Mouse (Mus musculus) heart, postnatal 0 days (tissue): ENCODE measurements at regions not wholly inside any gene's neighbourhood (a gene's known extent, or its start where the extent isn't known, plus 50 kb on each side); places are given as distances from the start of the nearest gene placed in this dataset.

Experiments
- ATAC-seq: fragments of 200-750 bp; cut with Nextera tagmentation; 2 replicates; pipeline ENCODE4 v1.8.0; 2017; ENCODE audit warnings: low read depth, moderate number of reproducible peaks, moderate library complexity; ENCODE audit not compliant: insufficient read depth
- DNase-seq: peaks from one replicate; pipeline ENCODE4 v3.0.0-alpha.2; 2016; ENCODE audit warnings: low spot score
- H3K27ac ChIP-seq: fragments of 300-500 bp; sonication (generic); 2 replicates; pipeline ENCODE4 v1.5.1; 2014; ENCODE audit warnings: low read depth, mild to moderate bottlenecking
- H3K27me3 ChIP-seq: fragments of 300-500 bp; sonication (generic); 2 replicates; pipeline ENCODE4 v1.6.1; 2014; ENCODE audit warnings: low read length, mixed read lengths; ENCODE audit not compliant: control insufficient read depth, insufficient read depth
- H3K36me3 ChIP-seq: fragments of 300-500 bp; sonication (generic); replicated peaks from 2 replicates; pipeline ENCODE4 v1.6.1; 2014; ENCODE audit warnings: low read length, mixed read lengths; ENCODE audit not compliant: control insufficient read depth, insufficient read depth
- H3K4me1 ChIP-seq: fragments of 300-500 bp; sonication (generic); 2 replicates; pipeline ENCODE4 v1.6.1; 2014; ENCODE audit warnings: antibody characterized with exemption; ENCODE audit not compliant: control insufficient read depth, insufficient read depth
- H3K4me2 ChIP-seq: fragments of 300-500 bp; sonication (generic); 2 replicates; pipeline ENCODE4 v1.6.1; 2014; ENCODE audit warnings: low read depth, mild to moderate bottlenecking, low read length, moderate library complexity
- H3K4me3 ChIP-seq: fragments of 300-500 bp; sonication (generic); 2 replicates; pipeline ENCODE4 v1.5.1; 2014; ENCODE audit warnings: low read depth, low read length
- H3K9ac ChIP-seq: fragments of 300-500 bp; sonication (generic); replicated peaks from 2 replicates; pipeline ENCODE4 v1.6.1; 2014; ENCODE audit warnings: low read depth, low read length, mixed read lengths
- H3K9me3 ChIP-seq: fragments of 300-500 bp; sonication (generic); replicated peaks from 2 replicates; pipeline ENCODE4 v1.6.1; 2016; ENCODE audit warnings: low read length; ENCODE audit not compliant: control insufficient read depth
- CTCF ChIP-seq: IDR thresholded peaks from 2 replicates; pipeline ENCODE4 v1.5.1; 2016; ENCODE audit warnings: antibody characterized with exemption, control low read depth, low read depth
- EP300 ChIP-seq: IDR thresholded peaks from 2 replicates; pipeline ENCODE4 v1.6.1; 2016; ENCODE audit warnings: antibody characterized with exemption, low read depth
- whole genome bisulfite sequencing: fragments of 180-500 bp; shearing (Covaris S2); extraction: QIAGEN DNeasy Blood & Tissue Kit; methylation state at CpG from one replicate; pipeline ENCODE4 v1.1.7; 2014; 5-methylcytosine and 5-hydroxymethylcytosine counted together

DNA sequence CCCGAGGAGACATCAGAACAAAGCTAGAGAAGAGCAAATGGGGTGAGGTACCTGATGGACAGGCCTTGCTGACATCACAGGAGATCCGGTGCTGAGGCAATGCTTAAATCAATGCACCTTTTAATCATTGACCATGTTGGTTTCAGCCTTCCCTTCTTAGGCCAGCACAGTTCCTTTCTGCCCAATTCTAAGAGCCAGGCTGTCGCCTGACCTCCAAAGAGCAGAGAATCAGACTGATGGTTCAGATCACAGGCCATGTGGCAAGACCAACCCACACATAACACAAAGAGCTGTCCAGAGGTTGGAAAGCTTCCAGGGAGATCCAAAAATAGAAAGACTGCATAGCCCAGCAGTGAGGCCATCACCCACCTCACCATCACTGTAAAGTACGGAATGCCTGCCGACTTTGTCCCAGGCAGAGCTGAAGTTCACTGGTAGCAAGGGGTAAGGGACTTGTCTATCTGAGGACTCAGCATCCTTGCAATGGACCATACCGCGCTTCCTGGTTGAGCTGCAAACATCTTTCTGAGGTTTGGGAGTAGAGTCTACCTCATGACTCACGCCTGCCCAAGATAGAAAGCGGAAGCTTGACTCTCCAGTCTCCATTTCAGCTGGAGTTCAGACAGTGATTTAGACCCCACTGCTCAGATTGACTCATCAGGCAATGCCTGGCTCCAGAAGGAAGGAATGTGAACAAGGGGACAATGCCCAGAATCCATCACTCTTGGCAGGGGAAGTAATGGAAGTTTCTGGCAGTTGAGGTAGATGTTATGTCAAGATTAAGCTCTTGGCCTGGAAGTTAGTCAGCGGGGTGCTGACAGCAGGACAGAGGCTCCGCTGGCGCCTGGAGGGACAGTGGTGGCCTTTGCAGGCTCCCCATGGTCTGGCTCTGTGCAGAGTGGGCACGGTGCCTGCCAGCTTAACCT is 98.1 kb upstream of the Thy1 start:
- no peak overlapping the region for H3K4me2 ChIP-seq
- TF ChIP-seq CTCF (no peak), EP300 (peak; percentile 54; the same call in 1 of the 2 replicates)
- peak overlapping the region; percentile 69 for H3K27ac ChIP-seq
- H3K9ac ChIP-seq = no peak overlapping the region
- peaks cover 26% of the 10 kb centered on the region for H3K4me1 ChIP-seq
- H3K27me3 ChIP-seq = no peaks in the 10 kb centered on the region
- WGBS = 32% methylated on average over 13 of the region's 13 CpGs
- ATAC-seq = peak; percentile 86
- DNase-seq = peak; percentile 80
- no peaks in the 10 kb centered on the region for H3K9me3 ChIP-seq
- no peak overlapping the region for H3K4me3 ChIP-seq
- no peaks in the 10 kb centered on the region for H3K36me3 ChIP-seq

- no peaks in the 10 kb centered on the region for H3K27me3 ChIP-seq
- no peak overlapping the region for H3K9ac ChIP-seq
- TF ChIP-seq CTCF = no peak
- no peak for TF ChIP-seq EP300
- no peaks in the 10 kb centered on the region for H3K36me3 ChIP-seq
- DNase-seq (no peak), ATAC-seq (no peak)
- no peaks in the 10 kb centered on the region for H3K9me3 ChIP-seq
- peaks cover 26% of the 10 kb centered on the region for H3K4me1 ChIP-seq
- 88% methylated on average over 13 of the region's 13 CpGs for WGBS
- no peak overlapping the region for H3K4me3 ChIP-seq
- H3K27ac ChIP-seq = peak overlapping the region; percentile 69; the same call in 1 of the 2 replicates
- H3K4me2 ChIP-seq = no peak overlapping the region
Measured at GRCm38 (mm10) chr9:43945997-43946649, 97.1 kb upstream of the Thy1 start.

DNA sequence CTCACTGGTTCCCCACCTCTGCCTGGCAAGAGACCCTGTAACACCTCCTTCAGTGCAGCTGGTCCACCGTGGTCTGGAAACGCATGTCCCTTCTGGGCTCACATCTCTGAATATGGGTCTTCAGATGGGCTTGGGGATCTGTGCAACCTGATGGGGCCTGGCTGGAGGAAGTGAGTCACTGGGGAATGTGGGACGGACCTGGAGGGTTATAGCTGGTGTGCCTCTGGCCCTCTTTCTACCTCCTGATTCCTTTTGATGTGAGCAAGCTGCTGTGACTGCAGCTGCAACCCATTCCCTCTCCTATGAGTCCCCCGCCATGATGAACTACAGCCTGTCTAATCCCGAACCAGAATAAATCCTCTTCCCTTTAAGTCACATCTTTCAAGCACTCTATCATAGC is 96.1 kb upstream of the Thy1 start:
- no peak overlapping the region for H3K27ac ChIP-seq
- no peak for ATAC-seq
- H3K9me3 ChIP-seq = no peaks in the 10 kb centered on the region
- no peak overlapping the region for H3K9ac ChIP-seq
- H3K4me1 ChIP-seq = peaks cover 26% of the 10 kb centered on the region
- no peaks in the 10 kb centered on the region for H3K27me3 ChIP-seq
- TF ChIP-seq EP300 = no peak
- DNase-seq = no peak
- H3K36me3 ChIP-seq = no peaks in the 10 kb centered on the region
- 75% methylated on average over 5 of the region's 5 CpGs for WGBS
- no peak overlapping the region for H3K4me2 ChIP-seq
- no peak overlapping the region for H3K4me3 ChIP-seq

GRCm38 (mm10) chr9:43947490-43948150 is 95.6 kb upstream of the Thy1 start:
- Histone ChIP-seq H3K9ac (no peak overlapping the region), H3K27me3 (no peaks in the 10 kb centered on the region), H3K9me3 (no peaks in the 10 kb centered on the region), H3K36me3 (no peaks in the 10 kb centered on the region), H3K4me1 (peaks cover 23% of the 10 kb centered on the region), H3K4me2 (no peak overlapping the region), H3K4me3 (no peak overlapping the region), H3K27ac (no peak overlapping the region)
- DNase-seq (no peak), ATAC-seq (no peak)
- 68% methylated on average over 9 of the region's 11 CpGs for WGBS
- no peak for TF ChIP-seq CTCF
- TF ChIP-seq EP300 = no peak

- DNase-seq (peak; percentile 20), ATAC-seq (peak; percentile 30; the same call in 1 of the 2 replicates)
- no peak overlapping the region for H3K4me2 ChIP-seq
- H3K36me3 ChIP-seq = no peaks in the 10 kb centered on the region
- no peaks in the 10 kb centered on the region for H3K9me3 ChIP-seq
- H3K27me3 ChIP-seq = no peaks in the 10 kb centered on the region
- no peak overlapping the region for H3K9ac ChIP-seq
- H3K4me3 ChIP-seq = no peak overlapping the region
- no peak overlapping the region for H3K27ac ChIP-seq
- peak; percentile 49 for TF ChIP-seq CTCF
- TF ChIP-seq EP300 = no peak
- 25% methylated on average over 7 of the region's 7 CpGs for WGBS
- no peaks in the 10 kb centered on the region for H3K4me1 ChIP-seq
Measured at GRCm38 (mm10) chr9:43953128-43953527, 90.1 kb upstream of the Thy1 start.
